Mouse (Mus musculus) neural tube, embryonic 13.5 days (tissue): Measurements from ENCODE around the gene Ercc5. TPM values are rescaled to one million over a fixed set of nuclear protein-coding genes. Genes with fewer than 3 reads are reported as not detected.

Source experiments
- ATAC-seq: fragments of 200-750 bp; cut with Nextera tagmentation; 2 replicates; pipeline ENCODE4 v1.8.0; 2017; ENCODE audit warnings: low read depth, mild to moderate bottlenecking, moderate TSS enrichment, moderate library complexity
- H3K27ac ChIP-seq: fragments of 300-500 bp; sonication (generic); replicated peaks from 2 replicates; pipeline ENCODE4 v1.5.1; 2015; ENCODE audit warnings: moderate library complexity, mild to moderate bottlenecking, inconsistent platforms
- H3K27me3 ChIP-seq: fragments of 300-500 bp; sonication (generic); 2 replicates; pipeline ENCODE4 v1.6.1; 2015; ENCODE audit warnings: mild to moderate bottlenecking, inconsistent platforms
- H3K36me3 ChIP-seq: fragments of 300-500 bp; sonication (generic); 2 replicates; pipeline ENCODE4 v1.6.1; 2015; ENCODE audit warnings: mild to moderate bottlenecking, inconsistent platforms
- H3K4me1 ChIP-seq: fragments of 300-500 bp; sonication (generic); replicated peaks from 2 replicates; pipeline ENCODE4 v1.6.1; 2015; ENCODE audit warnings: inconsistent platforms
- H3K4me2 ChIP-seq: fragments of 300-500 bp; sonication (generic); 2 replicates; pipeline ENCODE4 v1.6.1; 2015; ENCODE audit warnings: inconsistent platforms, mild to moderate bottlenecking, moderate library complexity
- H3K4me3 ChIP-seq: fragments of 300-500 bp; sonication (generic); 2 replicates; pipeline ENCODE4 v1.5.1; 2015; ENCODE audit warnings: mild to moderate bottlenecking, inconsistent platforms
- H3K9ac ChIP-seq: fragments of 300-500 bp; sonication (generic); 2 replicates; pipeline ENCODE4 v1.6.1; 2015; ENCODE audit warnings: moderate library complexity, mild to moderate bottlenecking, inconsistent platforms
- H3K9me3 ChIP-seq: fragments of 300-500 bp; sonication (generic); 2 replicates; pipeline ENCODE4 v1.6.1; 2016; ENCODE audit warnings: inconsistent platforms
- WGBS: fragments of 180-500 bp; shearing (Covaris S2); methylation state at CpG from one replicate; pipeline ENCODE4 v1.1.7; 2015; 5-methylcytosine and 5-hydroxymethylcytosine counted together
- polyA plus RNA-seq: library from polyadenylated mRNA; unstranded; fragments of >200 nt; fragmentation: Nextera tagmentation; extraction: Ambion mirVana; gene quantifications from 2 replicates; pipeline ENCODE4 v1.2.1, GENCODE M21; 2015

Gene Ercc5
- polyA plus RNA-seq, 1 experiment from 2014 or later, result 33.1 TPM

DNA sequence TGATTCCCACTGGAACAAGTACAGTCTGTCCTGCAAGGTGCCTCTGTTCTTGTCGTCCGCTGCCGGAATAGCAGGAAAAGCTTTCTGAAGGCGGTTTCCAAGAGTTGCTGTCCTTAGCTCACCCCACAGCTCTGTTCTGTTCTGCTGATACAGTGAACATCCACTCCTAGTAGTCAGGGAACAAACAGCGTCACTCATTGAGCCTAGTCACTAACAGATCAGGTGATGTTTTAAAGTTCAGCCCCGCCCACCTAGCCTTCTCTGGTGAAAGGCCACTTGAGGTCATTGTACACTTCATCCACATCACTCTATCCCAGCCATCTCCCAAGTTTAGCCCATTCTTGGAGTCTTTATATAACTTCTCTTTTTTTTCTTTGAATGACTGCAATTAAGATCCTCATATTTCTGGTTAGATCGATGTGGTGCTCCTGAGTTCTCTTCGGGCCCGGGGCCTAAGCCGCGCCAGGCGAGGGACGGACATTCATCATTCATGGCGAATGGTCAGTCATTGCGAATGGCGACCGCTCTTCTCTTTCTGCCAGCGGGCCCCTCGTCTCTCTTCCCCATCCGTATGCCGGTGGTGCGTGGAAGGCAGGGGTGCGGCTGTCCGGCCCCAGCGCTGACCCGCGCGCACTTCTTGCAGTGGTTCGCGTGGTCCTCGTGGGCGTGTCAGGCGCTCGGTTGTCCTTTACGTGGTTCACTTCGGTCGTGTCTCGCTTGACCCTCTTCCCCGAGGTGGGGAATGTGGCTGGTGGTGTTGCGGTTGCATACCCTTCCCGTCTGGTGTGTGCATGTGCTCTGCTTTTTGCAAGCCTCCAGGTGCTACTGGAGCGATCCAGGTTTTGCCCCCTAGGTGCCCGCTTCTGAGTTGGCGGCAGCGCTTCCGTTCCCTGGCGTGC, 51.0 kb downstream of the Ercc5 start:
- 18% methylated on average over 47 of the region's 47 CpGs for WGBS
- Histone ChIP-seq H3K27ac (no peak overlapping the region), H3K4me3 (peak overlapping the region; percentile 48), H3K4me1 (peaks cover 4% of the 10 kb centered on the region), H3K4me2 (peak overlapping the region; percentile 91), H3K36me3 (no peaks in the 10 kb centered on the region), H3K27me3 (peaks cover 13% of the 10 kb centered on the region; the same call in 1 of the 2 replicates), H3K9me3 (no peaks in the 10 kb centered on the region), H3K9ac (peak overlapping the region; percentile 70)
- ATAC-seq, result peak; percentile 65

DNA sequence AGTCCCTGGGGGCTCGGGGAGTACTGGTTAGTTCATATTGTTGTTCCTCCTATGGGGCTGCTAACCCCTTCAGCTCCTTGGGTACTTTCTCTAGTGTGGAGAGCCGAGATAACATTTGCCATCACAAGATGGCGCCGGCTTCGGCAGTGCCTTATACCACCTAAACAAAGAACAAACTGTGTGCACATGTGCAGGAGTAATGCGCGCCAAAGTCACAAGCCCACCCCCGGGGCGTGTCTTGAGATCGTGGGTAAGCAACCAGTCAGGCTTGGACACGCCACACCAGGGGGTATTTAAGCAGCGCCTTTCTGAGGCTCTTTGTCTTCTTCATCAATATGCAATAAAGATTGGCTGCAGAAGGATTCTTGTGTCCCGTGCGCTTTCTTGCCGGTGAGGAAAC, 55.3 kb downstream of the Ercc5 start:
- no peak overlapping the region for H3K27ac ChIP-seq
- no peak overlapping the region for H3K9ac ChIP-seq
- no peak overlapping the region for H3K4me2 ChIP-seq
- peaks cover 10% of the 10 kb centered on the region; the same call in 1 of the 2 replicates for H3K27me3 ChIP-seq
- WGBS, result 86% methylated on average over 15 of the region's 15 CpGs
- H3K4me1 ChIP-seq, result peaks cover 4% of the 10 kb centered on the region
- no peaks in the 10 kb centered on the region for H3K36me3 ChIP-seq
- ATAC-seq, result no peak
- H3K4me3 ChIP-seq, result no peak overlapping the region
- H3K9me3 ChIP-seq, result no peaks in the 10 kb centered on the region

DNA sequence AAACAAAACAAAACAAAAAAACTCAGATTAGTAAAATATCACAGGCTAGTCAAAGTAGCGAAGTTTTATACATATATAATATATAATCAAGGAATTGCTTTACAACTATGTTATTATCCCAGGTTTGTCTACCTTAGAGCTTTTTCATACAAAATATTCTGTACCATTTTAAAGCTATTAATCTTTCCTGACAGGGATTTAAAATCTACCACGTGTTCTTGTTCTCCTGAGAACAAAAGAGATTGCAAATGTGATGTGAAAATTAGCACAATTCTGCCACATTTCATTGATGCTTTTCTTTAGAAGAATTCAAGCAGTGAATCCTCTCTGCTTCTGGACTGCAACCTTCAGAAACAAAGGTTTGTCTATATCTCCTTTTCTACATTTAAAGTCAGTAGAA, 66.9 kb downstream of the Ercc5 start:
- Histone ChIP-seq H3K4me1 (no peaks in the 10 kb centered on the region), H3K9me3 (no peaks in the 10 kb centered on the region), H3K4me3 (no peak overlapping the region), H3K27ac (no peak overlapping the region), H3K27me3 (no peaks in the 10 kb centered on the region), H3K4me2 (no peak overlapping the region), H3K36me3 (no peaks in the 10 kb centered on the region), H3K9ac (no peak overlapping the region)
- WGBS, result 52% methylated on average over 2 of the region's 2 CpGs
- ATAC-seq, result no peak

GRCm38 (mm10) chr1:44216352-44217116, 69.0 kb downstream of the Ercc5 start:
- H3K9me3 ChIP-seq, result no peaks in the 10 kb centered on the region
- 84% methylated on average over 2 of the region's 2 CpGs for WGBS
- H3K27ac ChIP-seq, result no peak overlapping the region
- H3K4me2 ChIP-seq, result no peak overlapping the region
- no peaks in the 10 kb centered on the region for H3K27me3 ChIP-seq
- no peak overlapping the region for H3K9ac ChIP-seq
- H3K4me3 ChIP-seq, result no peak overlapping the region
- H3K36me3 ChIP-seq, result no peaks in the 10 kb centered on the region
- H3K4me1 ChIP-seq, result no peaks in the 10 kb centered on the region
- no peak for ATAC-seq

GRCm38 (mm10) chr1:44217118-44217517, 69.6 kb downstream of the Ercc5 start:
- Histone ChIP-seq H3K4me3 (no peak overlapping the region), H3K4me1 (no peaks in the 10 kb centered on the region), H3K9ac (no peak overlapping the region), H3K9me3 (no peaks in the 10 kb centered on the region), H3K27me3 (no peaks in the 10 kb centered on the region), H3K4me2 (no peak overlapping the region), H3K36me3 (no peaks in the 10 kb centered on the region), H3K27ac (no peak overlapping the region)
- no peak for ATAC-seq
- WGBS, result 74% methylated on average over 2 of the region's 2 CpGs

DNA sequence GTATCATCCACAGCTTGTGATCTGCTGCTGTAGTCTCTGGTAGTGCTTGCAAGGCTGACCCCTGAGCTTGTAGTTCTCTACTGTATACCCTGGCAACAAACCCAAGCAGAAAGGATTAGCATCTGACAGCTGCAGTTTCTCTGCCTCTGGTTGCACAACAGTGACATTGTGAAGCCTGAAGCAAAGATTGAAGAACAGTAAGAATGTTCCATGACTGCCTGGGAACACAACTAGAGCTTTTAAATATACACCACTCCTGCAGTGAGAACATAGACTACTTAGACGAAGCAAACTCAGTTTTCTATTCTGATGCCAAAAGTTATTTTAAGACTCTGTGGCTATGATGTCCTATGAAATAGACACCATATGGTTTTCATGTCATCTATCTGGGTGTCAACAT, 71.3 kb downstream of the Ercc5 start, which contains the start of gene Mettl21e:
Gene Mettl21e (minus strand): TSS at position 86 of the 400 bp plus-strand sequence.
- WGBS, result 80% methylated on average over 1 of the region's 1 CpGs
- Histone ChIP-seq H3K4me2 (no peak within 1 kb of the TSS), H3K9me3 (no peaks in the 10 kb centered on the region), H3K27ac (no peak within 1 kb of the TSS), H3K4me3 (no peak within 1 kb of the TSS), H3K36me3 (no peaks in the 10 kb centered on the region), H3K9ac (no peak within 1 kb of the TSS), H3K27me3 (no peaks in the 10 kb centered on the region), H3K4me1 (no peaks in the 10 kb centered on the region)
- ATAC-seq, result no peak

- WGBS, result 62% methylated on average over 2 of the region's 2 CpGs
Measured at GRCm38 (mm10) chr1:44229044-44229443, 81.5 kb downstream of the Ercc5 start.

More at GRCm38 (mm10) chr1:44229044-44229443, 81.5 kb downstream of the Ercc5 start:
- ATAC-seq, result no peak
- Histone ChIP-seq H3K4me3 (no peak overlapping the region), H3K27ac (no peak overlapping the region), H3K9ac (no peak overlapping the region), H3K4me1 (no peaks in the 10 kb centered on the region), H3K27me3 (no peaks in the 10 kb centered on the region), H3K4me2 (no peak overlapping the region), H3K9me3 (peaks cover 6% of the 10 kb centered on the region; the same call in 1 of the 2 replicates), H3K36me3 (no peaks in the 10 kb centered on the region)

Other genes with a start within 250 kb of the Ercc5 start
- gene Tpp2, start 214.1 kb upstream of the Ercc5 start, polyA plus RNA-seq, result 69.2 and 70.2 TPM in 2 replicates
- gene Mettl21c, start 127.7 kb upstream of the Ercc5 start, polyA plus RNA-seq, result 1.0 and 1.1 TPM in 2 replicates
- gene Gm8251, start 85.8 kb upstream of the Ercc5 start, polyA plus RNA-seq, result 0.06 TPM in 1 of 2 replicates, not detected in the other
- 49.1 and 54.1 TPM in 2 replicates for gene Tex30, start 45.3 kb upstream of the Ercc5 start, polyA plus RNA-seq
- 30.0 and 35.2 TPM in 2 replicates for gene Kdelc1, start 28.9 kb upstream of the Ercc5 start, polyA plus RNA-seq
- gene Bivm, start 28.8 kb upstream of the Ercc5 start, polyA plus RNA-seq, result 31.3 and 32.3 TPM in 2 replicates
- gene Mettl21e, start 71.2 kb downstream of the Ercc5 start, polyA plus RNA-seq, result not detected in 2 replicates